22 mouse cellular contexts compared by ENCODE assay signal in genomic region chr3:52926549-52926948, GRCm38 (mm10).
A peak's percentile ranks its signal among the peaks of the same experiment; 100 is the strongest.
DNase-seq lines count a peak whose midpoint lies in the region; ATAC-seq and TF ChIP-seq lines count a peak whose summit lies in the region.
"Had no signal": no experiment of that assay in that cellular context is flagged by ENCODE, and none has a peak within 500 bp of the region (broad histone marks: within the 10 kb centered on the region; RNA-seq: fewer than 3 reads in every experiment).

No protein-coding gene starts in this region.

- no peak overlapping the region for H3K9ac ChIP-seq in kidney, embryonic 14.5 days (ENCODE audit: low read depth, low read length)
- H3K9ac ChIP-seq: limb, embryonic 15.5 days; liver, embryonic 15.5 days; midbrain, embryonic 12.5 days had no signal

- no peak for ATAC-seq in kidney, embryonic 14.5 days (ENCODE audit: low FRiP score, low TSS enrichment)
- ATAC-seq: forebrain, embryonic 16.5 days; hindbrain, embryonic 16.5 days had no signal

- H3K4me3 ChIP-seq in kidney, adult 2 months (ENCODE audit: insufficient read depth, low read depth, low read length) = no peak overlapping the region
- no peak overlapping the region for H3K4me3 ChIP-seq in kidney, embryonic 14.5 days (ENCODE audit: low read length)
- H3K4me3 ChIP-seq: hindbrain, embryonic 10.5 days; limb, embryonic 15.5 days; liver, embryonic 15.5 days; midbrain, embryonic 12.5 days had no signal

- TF ChIP-seq CTCF in kidney, adult 2 months (conservative IDR thresholded peaks at IDR 0.05; ENCODE audit: insufficient read depth, insufficient read length, low read depth, low read length) = no peak

- H3K4me1 ChIP-seq in kidney, adult 2 months (ENCODE audit: control insufficient read depth, insufficient read depth, low read length) = no peaks in the 10 kb centered on the region
- H3K4me1 ChIP-seq in kidney, embryonic 14.5 days (ENCODE audit: control insufficient read depth, insufficient read depth, low read length) = no peaks in the 10 kb centered on the region
- H3K4me1 ChIP-seq: limb, embryonic 15.5 days; liver, embryonic 15.5 days had no signal

- H3K9me3 ChIP-seq in kidney, embryonic 14.5 days (ENCODE audit: control insufficient read depth, low read length) = peaks cover 2% of the 10 kb centered on the region; the same call in 1 of the 2 replicates
- H3K9me3 ChIP-seq: limb, embryonic 15.5 days; liver, embryonic 15.5 days; midbrain, embryonic 12.5 days had no signal

- TF ChIP-seq POLR2A in kidney, adult 2 months (IDR thresholded peaks at IDR 0.05; ENCODE audit: low read depth, low read length) = no peak

- H3K4me2 ChIP-seq in kidney, embryonic 14.5 days (replicated peaks; ENCODE audit: low read depth, low read length) = no peak overlapping the region
- H3K4me2 ChIP-seq: heart, embryonic 11.5 days; limb, embryonic 15.5 days; liver, embryonic 15.5 days; midbrain, embryonic 12.5 days had no signal

- no peaks in the 10 kb centered on the region for H3K27me3 ChIP-seq in kidney, adult 2 months (replicated peaks; ENCODE audit: control insufficient read depth, insufficient read depth, low read length)
- H3K27me3 ChIP-seq in kidney, embryonic 14.5 days (ENCODE audit: control insufficient read depth, insufficient read depth, low read length) = no peaks in the 10 kb centered on the region
- H3K27me3 ChIP-seq: CH12.LX; limb, embryonic 15.5 days; liver, embryonic 15.5 days had no signal

- 90% methylated on average over 3 of the region's 3 CpGs for WGBS in kidney, adult 2 months
- WGBS in kidney, embryonic 14.5 days = 91% methylated on average over 3 of the region's 3 CpGs

- H3K36me3 ChIP-seq in kidney, adult 2 months (ENCODE audit: control insufficient read depth, insufficient read depth, low read length) = no peaks in the 10 kb centered on the region
- H3K36me3 ChIP-seq in kidney, embryonic 14.5 days (ENCODE audit: control insufficient read depth, insufficient read depth, low read length) = no peaks in the 10 kb centered on the region
- H3K36me3 ChIP-seq: G1E; hindbrain, embryonic 10.5 days; limb, embryonic 15.5 days; liver, embryonic 15.5 days; midbrain, embryonic 12.5 days had no signal

- peak; percentile 37 for DNase-seq in kidney, adult 2 months
- peak; percentile 19 for DNase-seq in lung, postnatal 10 days
- no peak for DNase-seq in lung, postnatal 25 days (ENCODE audit: low spot score)
- peak; percentile 75 to 81 for DNase-seq in B cell, adult 2 months
- peak; percentile 47 for DNase-seq in induced T-regulatory cell, adult 2 months (ENCODE audit: low read depth)
- no peak for DNase-seq in right cerebral cortex, postnatal 4 days
- DNase-seq: adrenal gland, adult 8-10 months; cerebellum, adult 18-20 months; gastrocnemius, postnatal 10 days; kidney, adult 11 months; layer of hippocampus, adult 9-11 months; thymus, adult 2 months had no signal

- no peak overlapping the region for H3K27ac ChIP-seq in kidney, adult 2 months (ENCODE audit: insufficient read depth, low read depth, low read length)
- no peak overlapping the region for H3K27ac ChIP-seq in kidney, embryonic 14.5 days (ENCODE audit: low read depth, low read length)
- H3K27ac ChIP-seq: hindbrain, embryonic 10.5 days; limb, embryonic 15.5 days; liver, embryonic 15.5 days; midbrain, embryonic 12.5 days had no signal

Comparison
In these comparisons a context has a peak if more than half of its experiments do, and no peak if none do; other contexts are left out.
1. DNase-seq: peak in kidney, adult 2 months (single experiment), lung, postnatal 10 days (single experiment), B cell, adult 2 months (2 of 2) and induced T-regulatory cell, adult 2 months (single experiment); none in lung, postnatal 25 days (single experiment) and right cerebral cortex, postnatal 4 days (single experiment).